Mouse (Mus musculus): ENCODE data around the gene Lpxn.

- TF ChIP-seq POLR2A (IDR thresholded peaks at IDR 0.05; ENCODE audit: low read depth, low read length) (no peak), CTCF (IDR thresholded peaks at IDR 0.05; ENCODE audit: borderline replicate concordance, insufficient read depth, low read length) (no peak)
These were observed 42.5 kb downstream of the Lpxn start for GRCm38 (mm10) chr19:12838507-12838906.

All from embryonic fibroblast, embryonic 13.5 days (primary cell).